Mouse (Mus musculus) lung, postnatal 14 days (tissue): ENCODE data around the gene Nubp2.

Experiments
- DNase-seq: peaks from one replicate; pipeline ENCODE4 v3.0.0; 2021

Gene Nubp2

DNA sequence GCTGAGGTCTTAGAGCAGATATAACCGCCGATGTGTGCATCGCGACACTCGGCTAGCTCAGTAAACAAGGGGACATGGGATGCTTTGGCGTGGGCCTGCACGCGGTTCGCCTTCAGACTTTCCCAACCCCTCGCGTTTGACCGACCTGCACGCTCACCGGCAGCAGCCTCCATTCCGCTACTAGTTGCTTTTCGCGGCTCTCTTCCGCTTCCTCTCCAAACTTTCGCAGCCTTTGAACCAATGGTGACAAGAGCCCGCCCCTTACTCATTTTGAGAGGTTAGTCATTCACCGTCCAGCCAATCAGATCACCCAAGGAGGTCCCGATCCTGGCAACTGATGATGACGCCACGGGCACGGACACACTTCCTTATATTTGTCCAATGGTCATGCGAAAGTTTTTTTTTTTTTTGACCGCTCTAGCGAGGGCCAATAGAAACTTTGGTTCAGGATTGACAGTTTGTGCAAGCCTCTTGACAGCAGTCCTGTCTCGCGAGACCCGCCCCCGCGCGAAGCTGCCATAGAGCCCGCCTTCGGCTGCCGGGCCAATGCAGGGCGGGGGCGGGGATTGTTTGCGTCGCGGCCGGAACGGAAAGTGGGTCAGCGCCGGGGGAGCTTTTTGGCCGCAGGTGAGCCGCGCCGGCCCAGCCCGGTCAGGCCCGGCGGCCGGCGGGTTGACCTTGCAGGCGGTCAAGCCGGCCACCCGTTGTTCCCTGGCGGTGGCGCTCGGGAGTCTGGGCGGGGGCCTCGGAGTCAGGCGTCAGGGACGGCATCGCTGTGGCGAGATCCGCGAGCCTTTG, at the start of gene Nubp2, which contains the start of gene Spsb3:
Gene Nubp2 (minus strand): TSS at position 216 of the 798 bp plus-strand sequence.
Gene Spsb3 (plus strand): TSS at position 510 of the 798 bp plus-strand sequence.
- peak; percentile 98 for DNase-seq

DNA sequence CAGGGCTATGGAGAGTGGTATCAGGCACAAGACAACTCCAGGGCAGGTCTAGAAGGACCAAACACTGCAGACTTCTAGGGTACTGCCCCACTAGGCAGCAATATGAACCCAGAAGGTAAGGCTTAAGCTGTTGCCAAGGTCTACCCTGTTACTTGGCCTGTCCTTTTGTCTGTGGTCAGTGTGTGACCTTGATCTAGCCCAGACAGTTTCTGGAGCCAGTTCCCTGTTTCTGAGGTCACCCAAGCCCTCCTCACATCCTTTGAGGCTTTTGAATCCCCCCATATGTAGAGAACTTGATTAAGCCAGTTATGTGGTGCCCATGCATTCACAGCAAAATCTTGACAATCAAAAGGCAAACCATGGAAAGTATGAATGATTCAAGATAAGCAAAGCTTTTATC, 49.5 kb upstream of the Nubp2 start:
- DNase-seq: no peak

DNA sequence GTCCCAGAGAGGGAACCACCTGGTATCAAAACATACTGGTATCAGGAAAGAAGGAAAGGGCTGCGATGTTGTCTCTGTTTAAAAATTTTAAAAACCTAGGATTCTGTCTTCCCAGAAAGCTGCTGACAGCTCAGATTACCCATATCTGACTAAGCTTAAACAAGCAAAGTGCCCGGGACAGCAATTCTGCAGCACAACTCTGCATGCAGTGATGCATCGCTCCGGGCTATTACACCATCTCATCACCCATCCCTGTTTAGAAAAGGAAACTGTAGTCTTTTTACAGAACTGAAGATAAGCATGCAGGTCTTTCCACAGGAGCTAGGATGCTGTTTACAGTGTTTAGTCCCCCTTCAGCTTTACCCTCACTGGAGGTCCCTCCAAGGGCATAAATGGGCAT, 48.8 kb upstream of the Nubp2 start:
- DNase-seq: no peak

DNA sequence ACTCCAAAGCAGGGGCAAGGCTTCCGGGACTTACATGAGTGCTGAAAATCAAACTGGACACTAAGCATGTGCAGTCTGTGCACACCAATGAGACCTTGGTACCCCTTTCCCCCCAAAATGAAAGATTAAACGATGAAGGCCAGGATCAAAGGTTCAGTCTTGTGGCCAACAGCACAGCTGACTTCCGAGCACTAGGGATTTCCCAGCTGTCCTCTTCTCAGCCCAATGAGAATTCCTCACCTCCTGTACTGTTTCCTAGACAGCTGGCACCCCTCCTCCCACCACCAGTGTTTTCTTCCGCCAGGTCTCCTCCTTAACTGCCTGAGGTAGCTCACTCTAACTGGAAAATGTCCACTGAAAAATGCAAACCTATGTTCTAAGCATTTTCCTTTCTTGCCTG, 47.0 kb upstream of the Nubp2 start:
- no peak for DNase-seq

DNA sequence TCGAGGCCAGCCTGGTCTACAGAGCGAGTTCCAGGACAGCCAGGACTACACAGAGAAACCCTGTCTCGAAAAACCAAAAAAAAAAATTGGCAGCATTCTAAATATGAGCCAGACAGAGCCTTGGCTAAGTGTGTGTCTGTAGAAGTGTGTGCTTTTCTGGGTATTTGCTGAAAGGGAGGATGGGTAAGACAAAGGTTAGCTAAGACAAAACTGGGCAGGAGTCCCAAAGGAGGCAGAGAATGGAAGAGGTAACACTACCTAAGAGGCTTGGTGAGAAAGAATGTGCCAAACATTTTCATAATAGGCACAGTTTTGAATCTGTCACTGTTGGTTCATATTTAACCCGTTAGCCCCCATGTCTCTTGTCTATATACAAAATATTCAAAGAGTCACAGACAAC, 46.3 kb upstream of the Nubp2 start:
- no peak for DNase-seq

DNA sequence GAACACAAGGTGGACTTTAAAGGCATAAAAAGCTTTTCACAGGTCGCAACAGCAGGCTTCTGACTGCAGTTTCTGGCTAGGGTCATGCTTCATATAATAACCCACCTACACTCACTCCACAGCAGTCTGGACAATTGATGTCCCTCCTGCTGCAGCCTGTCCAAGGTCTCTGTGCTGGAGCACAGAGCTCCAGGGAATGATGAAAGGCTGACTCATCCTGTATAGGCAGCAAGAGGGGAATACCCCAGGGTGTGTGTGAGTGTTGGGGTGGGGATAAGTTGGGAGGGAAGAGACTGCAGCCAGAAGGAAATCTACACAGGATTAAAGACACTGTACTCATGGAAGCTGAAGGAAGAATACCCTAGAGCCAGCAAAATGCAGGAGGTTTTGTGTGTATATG, 43.4 kb upstream of the Nubp2 start:
- DNase-seq: no peak

DNA sequence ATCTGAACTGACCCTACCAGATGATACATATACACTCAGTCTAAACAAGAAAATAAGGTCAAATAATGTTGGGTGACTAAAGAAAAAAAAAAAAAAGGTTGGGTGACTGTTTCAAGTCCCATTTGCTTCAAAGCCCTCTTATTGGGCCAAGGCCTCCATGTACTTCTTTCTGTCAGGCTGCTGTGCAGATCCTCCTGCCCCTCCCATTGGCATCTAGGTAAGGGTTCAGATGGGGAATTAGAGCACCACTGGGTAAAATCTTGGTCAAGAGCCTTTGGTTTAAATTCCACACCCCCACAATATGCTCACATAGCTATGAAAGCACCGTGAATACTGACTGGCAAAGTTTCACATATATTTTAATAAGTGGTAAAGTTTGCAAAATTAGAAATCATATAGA, 37.1 kb upstream of the Nubp2 start:
- no peak for DNase-seq

DNA sequence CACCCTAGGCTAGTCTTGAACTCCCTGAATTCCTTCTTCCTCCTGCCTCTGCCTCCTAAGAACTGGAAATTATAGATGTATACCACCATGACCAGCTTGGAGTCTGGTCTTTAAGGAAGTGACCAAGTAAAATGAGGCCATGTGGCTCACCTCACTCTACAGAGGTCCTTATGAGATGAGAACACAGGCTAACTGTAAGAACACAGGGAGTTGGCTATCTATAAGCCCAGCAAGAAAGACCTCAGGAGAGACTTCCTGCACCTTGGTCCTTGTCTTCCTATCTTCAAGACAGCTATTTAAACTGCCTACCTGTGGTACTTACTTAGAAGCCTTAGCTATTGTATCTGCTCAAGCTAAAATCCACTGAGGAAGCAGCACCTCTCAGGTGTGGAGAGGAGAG, 27.8 kb upstream of the Nubp2 start:
- no peak for DNase-seq

DNA sequence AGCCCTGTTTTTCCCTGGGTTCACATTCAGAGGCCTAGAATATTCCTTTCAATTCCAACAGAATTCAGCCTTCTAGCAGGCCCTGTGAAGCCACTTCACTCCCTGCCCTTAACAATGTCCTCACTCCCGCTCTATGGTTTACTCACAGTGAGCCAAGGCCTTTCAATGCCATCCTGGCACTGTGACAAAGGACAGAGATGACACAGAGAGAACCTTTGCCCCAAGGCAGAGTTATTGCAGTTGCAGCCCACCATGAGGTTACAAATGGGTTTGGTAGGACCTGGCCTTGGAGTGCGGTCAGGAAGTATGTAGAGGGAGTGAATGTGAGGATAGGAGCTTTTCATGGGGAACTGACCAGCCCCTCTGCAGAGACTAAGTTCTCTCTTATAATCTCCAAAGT, 21.4 kb upstream of the Nubp2 start:
- DNase-seq: no peak

DNA sequence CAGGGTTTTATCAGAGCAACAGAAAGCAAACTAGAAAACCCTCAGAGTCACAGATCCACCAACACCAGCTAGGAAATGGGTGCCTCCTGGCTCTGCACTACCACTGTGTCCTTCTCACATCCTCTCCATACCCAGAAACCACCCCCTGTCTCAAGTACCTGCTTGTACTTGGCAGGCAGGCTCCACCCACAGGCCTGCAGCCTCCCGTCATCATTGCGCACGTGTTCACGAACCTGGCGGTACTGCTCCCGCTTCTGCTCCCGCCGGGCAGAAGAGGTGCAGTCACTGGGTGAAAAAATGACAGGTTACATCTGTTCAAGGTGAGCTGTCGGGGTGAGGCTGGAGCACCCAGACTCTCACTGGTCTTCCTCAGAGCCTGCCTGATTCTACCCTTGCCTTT, 17.6 kb upstream of the Nubp2 start:
- no peak for DNase-seq

DNA sequence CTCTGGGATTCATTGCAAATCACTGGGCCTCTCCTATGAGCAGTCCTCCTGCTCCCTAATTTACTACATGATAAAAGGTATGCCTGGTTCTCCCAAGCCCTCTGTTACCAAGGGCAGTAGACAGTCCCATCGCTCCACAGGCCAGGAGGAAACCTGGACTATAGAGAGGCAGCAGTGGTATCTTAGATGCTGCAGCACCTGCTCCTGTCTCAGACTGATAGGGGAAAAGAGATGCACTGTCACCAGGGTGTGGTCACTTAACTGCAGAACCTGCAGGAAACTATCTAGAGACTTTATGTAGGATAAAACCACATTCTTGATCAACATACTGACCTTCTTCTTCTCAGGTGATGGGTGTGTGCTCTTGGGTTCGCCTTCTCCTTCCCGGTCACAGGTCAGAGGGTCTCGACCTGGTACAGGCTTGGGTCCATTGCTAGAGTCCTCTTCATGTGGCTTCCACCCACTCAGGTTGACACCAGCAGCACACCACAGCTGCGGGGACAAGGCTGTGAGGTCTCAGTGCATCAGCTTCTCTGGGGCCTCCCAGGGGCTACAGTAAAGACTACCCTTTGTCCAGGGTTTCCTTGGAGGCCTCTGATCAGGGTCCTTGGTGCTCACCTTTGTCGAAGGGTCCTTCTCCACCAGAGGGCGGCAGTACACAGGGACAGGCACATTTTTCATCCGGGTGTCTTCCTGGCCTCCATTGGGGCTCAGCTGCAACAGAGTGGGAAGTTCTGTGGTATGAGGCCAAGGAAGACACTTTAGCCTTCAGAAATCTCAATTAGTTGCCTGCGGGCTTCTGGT, 16.7 kb upstream of the Nubp2 start:
- DNase-seq: no peak

DNA sequence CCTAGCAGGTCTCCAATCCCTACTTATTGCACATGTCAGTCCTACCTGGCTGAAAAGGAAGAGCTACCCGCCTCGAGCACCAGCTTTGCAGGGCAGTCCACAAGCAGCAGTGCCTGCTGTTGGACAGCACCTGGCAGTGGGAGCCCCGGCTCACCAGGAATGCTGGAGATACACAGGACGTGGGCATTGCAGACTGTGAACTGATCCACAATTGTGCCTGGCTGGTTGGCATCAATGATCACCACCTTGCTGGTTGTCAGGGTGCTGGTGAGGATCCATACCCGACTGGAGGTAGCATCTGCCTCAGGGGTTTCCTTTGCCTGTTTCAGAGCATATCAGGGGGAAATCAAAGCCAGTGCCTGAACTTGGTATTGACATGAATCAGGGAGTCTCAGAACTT, 16.0 kb upstream of the Nubp2 start:
- no peak for DNase-seq

DNA sequence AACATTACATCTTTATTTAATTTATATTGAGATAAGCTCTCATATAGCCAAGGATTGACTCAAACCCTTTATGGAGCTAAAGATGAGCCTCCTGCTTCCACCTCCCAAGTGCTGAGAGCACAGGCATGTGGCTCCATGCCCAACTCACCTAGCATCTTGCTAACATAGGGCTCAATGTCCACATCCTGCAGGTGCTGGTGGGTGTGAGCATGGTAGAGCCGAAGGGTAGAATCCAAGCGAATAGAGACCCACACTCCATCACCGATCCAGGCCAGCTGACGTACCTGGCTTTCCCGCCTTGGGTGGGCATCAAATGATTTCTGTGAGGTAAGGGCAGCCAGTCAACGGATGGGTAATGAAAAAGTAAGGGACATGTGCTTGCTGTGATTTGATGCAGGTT, 13.9 kb upstream of the Nubp2 start:
- no peak for DNase-seq

DNA sequence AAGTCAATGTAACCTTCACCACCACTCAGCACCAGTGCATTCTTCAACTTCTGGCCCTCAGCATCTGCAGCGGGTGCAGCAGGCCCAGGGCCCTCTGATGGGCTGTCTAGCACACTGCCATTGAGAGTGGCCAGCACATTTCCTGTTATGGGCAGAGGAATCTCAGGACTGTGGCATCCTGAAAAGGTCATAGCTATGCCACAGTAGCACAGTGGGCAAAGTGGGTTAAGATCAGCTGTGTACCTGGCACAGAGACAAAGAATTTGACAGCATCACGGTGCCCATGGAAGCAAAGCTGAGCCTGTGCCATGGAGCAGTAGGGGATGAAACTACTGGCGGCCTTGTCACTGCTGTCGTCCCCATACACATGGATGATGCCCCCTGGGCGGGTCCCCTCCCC, 13.0 kb upstream of the Nubp2 start:
- no peak for DNase-seq

DNA sequence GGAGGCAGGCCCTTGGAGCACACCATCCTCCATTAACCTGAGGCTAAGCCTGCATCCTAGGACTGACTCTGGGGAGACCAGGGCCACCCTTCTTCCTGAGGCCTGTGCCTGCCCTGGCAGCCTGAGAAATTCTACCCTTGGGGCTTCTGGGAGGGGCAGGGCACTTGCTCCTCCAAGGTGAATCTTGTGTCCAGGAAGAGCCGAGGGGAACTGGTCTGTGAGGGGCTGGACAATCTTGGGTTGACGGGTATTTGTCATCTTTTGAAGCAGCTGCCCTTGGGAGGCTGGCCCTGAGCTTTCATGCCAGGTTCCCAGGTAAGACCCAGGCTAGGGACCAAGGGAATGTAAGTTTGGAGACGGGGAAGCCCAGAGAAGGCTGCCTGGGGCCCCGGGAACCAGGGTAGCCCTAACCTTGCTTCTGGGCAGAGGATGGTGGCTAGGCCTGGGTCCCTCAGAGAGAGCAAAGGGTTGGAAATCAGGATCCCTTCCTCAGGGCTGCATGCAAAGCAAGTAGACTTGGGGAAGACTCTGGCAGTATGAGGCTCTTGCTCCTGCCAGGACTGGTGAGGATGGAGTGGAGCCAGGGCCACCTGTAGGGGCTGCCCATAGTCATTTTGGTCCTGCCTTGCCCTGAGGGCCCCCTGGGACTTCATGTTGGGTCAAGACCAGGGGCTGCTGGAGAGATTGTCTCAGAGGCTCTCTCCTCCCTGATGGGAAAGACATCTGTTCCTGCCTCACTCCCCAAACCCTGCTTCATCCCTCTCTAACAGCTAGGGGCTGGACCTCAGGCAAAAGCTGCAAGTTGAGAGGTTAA, 12.1 kb upstream of the Nubp2 start:
- no peak for DNase-seq

DNA sequence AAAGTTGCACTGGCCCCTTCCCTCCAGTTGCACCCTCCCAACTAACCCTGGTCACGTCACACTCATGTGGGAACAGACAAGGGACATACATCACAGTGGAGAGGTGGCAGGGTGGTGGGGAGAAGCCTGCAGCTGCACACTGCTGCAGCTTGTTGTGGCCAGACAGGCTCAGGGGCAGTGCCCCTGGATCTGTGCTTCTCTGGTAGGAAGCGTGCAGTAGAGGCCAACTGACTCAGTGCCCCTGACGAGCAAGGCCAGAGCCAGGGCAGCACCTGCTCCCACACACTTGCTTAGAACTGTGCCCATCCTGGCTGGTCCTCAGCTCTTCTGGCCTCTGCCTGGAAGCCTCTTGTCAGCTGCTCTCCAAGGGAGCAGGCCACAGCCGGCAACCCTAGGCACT, 11.5 kb upstream of the Nubp2 start:
- DNase-seq: no peak

DNA sequence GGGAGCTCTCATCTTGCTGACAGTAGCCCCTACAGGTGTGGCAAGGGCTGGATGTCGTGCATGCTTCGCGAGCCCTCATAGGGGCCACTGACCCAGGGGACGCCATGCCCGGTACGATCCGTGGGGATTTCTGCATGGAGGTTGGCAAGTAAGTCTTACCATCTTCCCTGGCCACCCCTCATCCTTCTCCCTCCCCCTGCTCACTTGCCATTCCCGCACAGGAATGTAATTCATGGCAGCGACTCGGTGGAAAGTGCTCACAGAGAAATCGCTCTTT, 10.8 kb upstream of the Nubp2 start:
- no peak for DNase-seq

DNA sequence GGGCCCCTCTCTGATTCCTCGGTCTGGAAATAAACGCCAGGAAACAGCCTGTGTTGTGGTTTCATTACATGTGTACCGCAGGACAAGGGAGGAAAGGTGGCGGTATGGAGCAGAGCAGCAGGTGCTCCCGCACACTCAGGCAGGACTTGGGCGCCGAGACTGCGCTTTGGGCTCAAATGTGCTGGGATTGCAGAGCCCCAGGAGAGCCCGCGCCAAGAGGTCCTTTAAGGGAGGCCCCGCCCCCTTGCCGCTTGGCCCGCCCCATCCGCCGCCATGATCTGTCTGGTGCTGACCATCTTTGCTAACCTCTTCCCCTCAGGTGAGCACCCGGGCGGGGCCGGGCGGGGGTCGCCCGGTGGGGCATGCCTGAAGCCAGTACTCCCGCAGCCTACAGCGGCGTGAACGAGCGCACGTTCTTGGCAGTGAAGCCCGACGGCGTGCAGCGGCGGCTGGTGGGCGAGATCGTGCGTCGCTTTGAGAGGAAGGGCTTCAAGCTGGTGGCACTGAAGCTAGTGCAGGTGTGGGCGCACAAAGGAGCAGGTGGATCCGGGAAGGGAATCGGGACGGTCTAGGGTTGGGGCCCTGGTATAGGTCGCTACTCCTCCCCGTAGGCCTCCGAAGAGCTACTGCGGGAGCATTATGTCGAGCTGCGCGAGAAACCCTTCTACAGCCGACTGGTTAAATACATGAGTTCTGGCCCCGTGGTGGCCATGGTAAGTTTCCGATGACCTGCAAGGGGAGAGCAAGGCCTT, 10.3 kb upstream of the Nubp2 start, which contains the start of gene Nme3:
Gene Nme3 (plus strand): TSS at position 260 of the 752 bp plus-strand sequence.
- DNase-seq: peak; percentile 79

DNA sequence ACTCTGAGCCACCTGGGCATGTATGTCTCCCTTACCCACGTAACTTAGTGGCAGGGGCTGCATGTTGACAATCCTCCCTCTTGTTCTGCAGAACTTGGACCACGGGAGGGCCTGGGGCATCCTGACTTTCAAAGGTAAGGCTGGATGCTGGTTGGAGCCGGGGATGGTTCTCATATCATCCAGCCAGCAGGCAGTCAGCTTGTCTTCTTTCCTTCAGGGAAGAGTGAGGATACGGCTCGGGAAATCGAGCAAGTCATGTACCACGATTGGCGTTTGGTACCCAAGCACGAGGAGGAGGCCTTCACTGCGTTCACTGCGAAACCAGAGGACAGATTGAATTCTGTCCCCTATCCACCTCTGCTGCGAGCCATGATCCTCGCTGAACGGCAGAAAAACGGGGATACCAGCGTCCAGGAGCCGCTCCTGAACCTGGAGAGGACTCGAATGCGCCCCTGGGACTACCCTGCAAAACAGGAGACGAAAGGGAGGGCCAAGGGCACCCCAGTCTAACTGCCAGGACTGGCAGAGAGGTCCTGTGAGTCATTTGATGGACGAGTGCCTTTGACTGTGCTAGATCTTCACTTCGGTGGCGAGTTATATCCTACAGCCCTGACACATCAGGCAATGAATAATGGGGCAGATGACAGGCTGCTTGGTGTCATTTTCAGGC, 9.6 kb upstream of the Nubp2 start:
- DNase-seq: no peak

DNA sequence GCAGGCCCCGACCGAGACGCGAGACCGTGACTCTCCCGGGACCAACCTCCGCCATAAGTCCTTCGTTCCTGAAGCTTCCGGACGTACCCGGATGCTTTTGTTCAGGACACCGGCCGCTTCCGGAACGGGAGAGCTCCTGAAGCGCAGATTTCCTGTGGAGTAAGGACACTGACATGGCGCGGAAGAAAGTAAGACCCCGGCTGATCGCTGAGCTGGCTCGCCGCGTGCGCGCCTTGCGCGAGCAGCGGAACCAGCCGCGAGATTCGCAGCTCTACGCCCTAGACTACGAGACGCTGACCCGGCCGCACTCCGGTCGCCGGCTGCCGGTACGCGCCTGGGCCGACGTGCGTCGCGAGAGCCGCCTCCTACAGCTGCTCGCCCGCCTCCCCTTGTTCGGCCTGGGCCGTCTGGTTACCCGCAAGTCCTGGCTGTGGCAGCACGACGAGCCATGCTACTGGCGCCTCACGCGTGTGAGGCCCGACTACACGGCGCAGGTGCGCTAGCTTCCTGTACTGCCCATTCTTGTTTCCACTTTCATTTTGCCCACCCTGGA, 8.9 kb upstream of the Nubp2 start, which contains the start of the genes Eme2 and Mrps34:
Gene Eme2 (minus strand): TSS at position 93 of the 553 bp plus-strand sequence.
Gene Mrps34 (plus strand): TSS at position 122 of the 553 bp plus-strand sequence.
- peak; percentile 81 for DNase-seq
